Mouse (Mus musculus) layer of hippocampus, postnatal 10 days (tissue): ENCODE results near the gene Gm16867. TPM values are rescaled to one million over a fixed set of nuclear protein-coding genes. Genes with fewer than 3 reads are reported as not detected.
"Not testable (repeated sequence)": the region's sequence is repeated elsewhere in the genome, so short reads cannot be mapped to it uniquely, and the experiment has no call there.

ENCODE experiments used
- DNase-seq, 2 experiments: peaks; one replicate each; pipeline ENCODE4 v3.0.0; 2021; ENCODE audit warnings: low spot score in 2 of 2
- long read RNA-seq: library from polyadenylated mRNA; stranded (forward); transcript quantifications from one replicate; pipeline ENCODE4 v2.0.0, GENCODE M21; 2023
- total RNA-seq, 2 experiments: library from RNA; stranded (reverse); gene quantifications; 2 replicates each; pipeline ENCODE4 v1.2.3; 2021

Gm16867 gene
- 1 to 10 TPM; 4.4 to 7.7 TPM for total RNA-seq
- long read RNA-seq, partial matches to known transcripts = 0 of 5 reads
- long read RNA-seq, other reads (novel, unspliced or antisense) = 2 of 5 reads

- DNase-seq = not testable (repeated sequence)
Measured at GRCm38 (mm10) chr14:69503174-69503573, at the start of gene Gm16867. Gm16867 (minus strand) TSS chr14:69503362.

DNA sequence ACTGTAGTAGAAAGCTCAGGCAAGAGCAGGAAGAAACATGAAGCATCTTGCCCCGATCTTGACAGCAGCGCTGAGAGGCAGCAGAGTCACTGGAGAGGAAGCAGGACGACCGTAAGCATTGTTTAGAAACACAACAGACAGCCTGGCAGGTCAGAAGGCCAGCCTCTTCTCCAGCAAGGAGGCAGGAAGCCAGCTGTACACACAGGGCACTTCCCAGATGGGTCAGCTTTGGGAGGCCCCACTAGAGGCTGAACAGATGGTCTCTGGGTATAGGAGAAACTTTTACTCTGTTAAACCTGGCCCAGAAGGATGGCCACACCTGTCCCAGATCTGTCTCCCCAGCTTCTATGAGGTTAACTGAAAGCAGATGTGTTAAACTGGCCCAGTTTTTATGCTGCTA, 44.1 kb upstream of the Gm16867 start:
- not testable (repeated sequence) for DNase-seq

GRCm38 (mm10) chr14:69545052-69545451, 41.9 kb upstream of the Gm16867 start:
- not testable (repeated sequence) for DNase-seq

- not testable (repeated sequence) for DNase-seq
Measured at GRCm38 (mm10) chr14:69544033-69544432, 40.9 kb upstream of the Gm16867 start.

DNA sequence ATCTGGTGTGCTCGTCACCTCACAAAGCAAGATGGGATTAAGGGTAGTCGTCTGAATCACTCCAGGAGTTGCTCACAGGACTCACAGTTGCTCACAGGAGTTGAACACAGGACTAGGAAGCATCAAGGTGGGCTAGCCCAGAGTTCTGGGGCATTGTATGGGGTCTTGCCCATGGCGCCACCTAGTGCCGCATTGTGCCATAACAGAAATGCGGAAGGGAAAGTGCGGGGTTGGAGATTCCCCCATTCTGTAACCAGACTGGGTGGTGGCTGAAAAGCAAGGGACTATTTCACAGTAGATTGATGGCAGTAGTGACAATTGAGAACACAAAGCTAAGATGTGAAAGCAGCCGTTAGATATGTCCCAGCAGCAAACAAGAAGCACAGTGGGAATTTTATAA, 39.5 kb upstream of the Gm16867 start:
- not testable (repeated sequence) for DNase-seq

- not testable (repeated sequence) for DNase-seq
Measured at GRCm38 (mm10) chr14:69540113-69540512, 37.0 kb upstream of the Gm16867 start.

DNA sequence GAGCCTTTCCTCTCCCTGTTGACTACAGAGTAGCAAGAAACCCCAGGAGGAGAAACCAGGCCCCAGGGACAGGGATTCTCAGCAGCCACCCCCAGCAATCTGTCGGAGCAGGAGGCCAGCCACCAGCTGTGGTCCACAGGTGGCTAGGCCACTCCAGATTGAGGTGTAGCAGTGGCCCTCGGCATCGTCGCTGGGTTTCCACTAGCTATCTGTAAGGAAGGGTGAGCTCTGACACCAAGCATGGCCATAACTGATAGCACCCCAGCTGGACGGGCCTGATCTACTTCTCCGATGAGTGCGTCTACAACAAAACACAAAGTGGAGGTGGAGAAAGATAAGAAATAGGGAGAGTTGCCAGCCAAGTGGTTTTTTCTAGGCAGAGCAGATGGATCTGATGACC, 33.4 kb upstream of the Gm16867 start:
- not testable (repeated sequence) for DNase-seq

- DNase-seq = not testable (repeated sequence)
Measured at GRCm38 (mm10) chr14:69526202-69526601, 23.0 kb upstream of the Gm16867 start.

- DNase-seq = not testable (repeated sequence)
Measured at GRCm38 (mm10) chr14:69523001-69523400, 19.8 kb upstream of the Gm16867 start.

GRCm38 (mm10) chr14:69520810-69521209, 17.6 kb upstream of the Gm16867 start:
- not testable (repeated sequence) for DNase-seq

GRCm38 (mm10) chr14:69512449-69512848, 9.3 kb upstream of the Gm16867 start, which contains the start of gene Gm27179:
Gm27179 (minus strand) TSS chr14:69512549.
- DNase-seq = not testable (repeated sequence)

- not testable (repeated sequence) for DNase-seq
Measured at GRCm38 (mm10) chr14:69507000-69507399, 3.8 kb upstream of the Gm16867 start.

DNA sequence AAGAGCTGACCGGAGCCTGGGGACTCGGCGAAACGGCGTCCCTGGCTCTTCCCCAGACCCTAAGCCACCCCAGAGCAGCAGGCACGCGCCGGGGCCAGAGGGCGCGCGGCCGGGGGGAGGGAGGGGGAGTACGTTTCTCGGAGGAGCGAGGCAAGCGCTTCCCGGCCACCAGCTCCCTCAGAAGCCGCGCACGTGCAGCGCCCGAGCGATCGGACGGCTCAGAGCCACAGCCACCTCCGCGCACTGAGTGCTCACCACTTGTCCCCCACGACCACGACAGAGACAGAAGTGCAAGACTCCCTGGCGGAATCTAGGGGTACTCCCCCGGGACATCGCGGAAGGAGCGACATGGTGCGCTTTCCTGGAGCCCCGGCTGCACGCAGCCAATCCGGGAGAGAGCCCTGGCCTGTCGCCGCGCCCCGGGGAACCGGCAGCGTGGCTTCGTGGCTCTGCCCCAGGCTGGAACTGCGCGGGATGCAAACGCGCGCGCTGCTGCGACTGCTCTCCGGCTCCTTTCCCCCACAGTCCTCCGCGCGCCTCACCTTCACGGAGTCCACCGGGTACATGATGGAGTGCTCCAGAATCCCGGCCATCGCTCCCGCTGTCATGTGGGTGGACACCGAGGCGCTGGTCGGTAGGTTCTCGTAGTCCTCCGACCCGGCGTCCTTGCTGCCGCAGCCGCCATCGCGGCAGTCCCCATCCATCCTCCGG, 567 bp downstream of the Gm16867 start:
- not testable (repeated sequence) for DNase-seq

DNA sequence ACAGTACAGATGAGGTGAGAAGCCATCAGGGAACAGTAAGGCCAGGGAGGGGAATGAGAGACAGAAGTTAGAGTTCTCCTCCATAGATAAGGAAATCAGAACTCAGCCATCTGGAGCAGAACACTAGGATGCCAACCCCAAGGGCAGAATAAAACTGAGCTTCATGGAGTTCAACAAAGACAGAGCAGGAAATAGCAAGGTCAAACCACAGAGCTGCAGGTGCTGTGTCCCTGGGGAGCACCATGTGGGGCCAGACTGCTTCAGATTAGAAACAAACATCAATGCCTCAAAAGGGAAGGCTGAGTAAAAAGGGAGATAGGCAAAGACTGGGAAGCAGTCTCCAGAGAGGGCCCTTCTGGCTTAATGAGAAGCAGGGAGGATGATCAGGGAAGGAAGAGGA, 6.9 kb downstream of the Gm16867 start:
- DNase-seq = not testable (repeated sequence)

DNA sequence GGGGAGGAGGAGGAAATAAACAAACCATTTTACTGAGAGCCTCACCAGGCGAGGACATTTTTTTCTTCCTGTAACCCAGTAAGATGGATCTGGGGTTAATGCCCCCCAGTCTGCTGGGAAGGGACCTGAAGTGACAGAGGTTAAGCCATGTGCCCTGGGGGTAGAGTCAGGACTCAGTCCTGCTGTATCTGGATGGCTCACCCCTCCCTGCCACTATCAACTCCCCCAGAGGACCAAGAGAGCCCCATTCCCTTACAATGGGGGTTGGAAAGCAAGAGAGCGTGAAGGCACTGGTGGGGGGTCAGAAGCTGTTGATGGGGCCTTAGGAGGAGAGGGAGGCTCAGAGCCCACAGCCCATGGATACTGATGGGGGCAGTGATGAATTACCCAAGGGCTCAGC, 8.2 kb downstream of the Gm16867 start:
- not testable (repeated sequence) for DNase-seq

GRCm38 (mm10) chr14:69494522-69494921, 8.6 kb downstream of the Gm16867 start:
- DNase-seq = not testable (repeated sequence)

DNA sequence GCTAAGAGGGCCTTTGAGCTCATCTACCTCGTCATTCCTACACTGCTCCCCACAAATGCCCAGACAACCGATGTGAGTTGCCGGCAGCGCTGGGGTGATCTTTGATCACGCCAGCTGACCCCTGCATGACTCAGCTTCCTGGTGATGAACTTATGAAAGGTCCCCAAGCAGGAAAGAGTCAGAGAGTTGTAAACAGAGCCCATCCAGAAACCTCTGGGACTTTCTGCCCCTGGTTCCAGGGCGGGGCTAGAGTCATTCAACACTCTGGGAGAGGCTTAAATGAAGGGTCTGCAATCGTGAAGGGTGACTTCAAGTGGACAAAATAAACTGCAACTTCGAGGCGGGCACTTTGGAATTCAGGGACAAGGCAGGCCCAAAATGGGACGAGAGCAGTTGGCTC, 15.2 kb downstream of the Gm16867 start:
- not testable (repeated sequence) for DNase-seq

DNA sequence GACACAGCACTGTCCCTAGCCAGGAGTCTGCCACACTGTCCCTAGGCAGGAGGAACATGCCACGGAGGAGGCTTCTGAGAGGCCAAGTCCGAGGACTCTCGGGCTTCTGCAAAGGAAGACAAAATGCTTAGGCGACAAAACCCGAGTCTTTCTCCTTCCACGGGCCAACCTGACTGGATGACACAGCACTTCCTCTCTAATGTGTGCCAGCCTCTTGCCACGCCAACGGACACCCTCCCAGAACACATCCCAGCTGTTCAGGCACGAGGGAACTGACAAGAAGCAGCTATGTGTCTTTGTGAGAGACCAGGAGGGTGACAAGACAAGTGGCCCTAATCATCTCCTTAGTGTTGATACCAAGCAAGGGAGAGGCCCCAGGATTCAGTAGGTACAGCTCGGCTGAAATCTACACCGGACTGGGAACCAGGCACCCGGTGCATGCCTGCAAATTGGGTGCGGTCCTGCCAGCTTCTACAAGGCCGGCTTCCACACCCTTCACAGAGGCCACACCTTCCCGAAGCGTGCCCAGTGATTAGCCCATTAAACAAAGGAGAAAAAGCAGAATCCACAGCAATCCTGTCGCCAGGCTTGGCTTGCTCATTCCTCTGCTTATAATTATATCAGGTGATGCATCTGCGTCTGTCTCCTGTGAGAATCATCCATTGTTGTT, 17.6 kb downstream of the Gm16867 start:
- DNase-seq = not testable (repeated sequence)

DNA sequence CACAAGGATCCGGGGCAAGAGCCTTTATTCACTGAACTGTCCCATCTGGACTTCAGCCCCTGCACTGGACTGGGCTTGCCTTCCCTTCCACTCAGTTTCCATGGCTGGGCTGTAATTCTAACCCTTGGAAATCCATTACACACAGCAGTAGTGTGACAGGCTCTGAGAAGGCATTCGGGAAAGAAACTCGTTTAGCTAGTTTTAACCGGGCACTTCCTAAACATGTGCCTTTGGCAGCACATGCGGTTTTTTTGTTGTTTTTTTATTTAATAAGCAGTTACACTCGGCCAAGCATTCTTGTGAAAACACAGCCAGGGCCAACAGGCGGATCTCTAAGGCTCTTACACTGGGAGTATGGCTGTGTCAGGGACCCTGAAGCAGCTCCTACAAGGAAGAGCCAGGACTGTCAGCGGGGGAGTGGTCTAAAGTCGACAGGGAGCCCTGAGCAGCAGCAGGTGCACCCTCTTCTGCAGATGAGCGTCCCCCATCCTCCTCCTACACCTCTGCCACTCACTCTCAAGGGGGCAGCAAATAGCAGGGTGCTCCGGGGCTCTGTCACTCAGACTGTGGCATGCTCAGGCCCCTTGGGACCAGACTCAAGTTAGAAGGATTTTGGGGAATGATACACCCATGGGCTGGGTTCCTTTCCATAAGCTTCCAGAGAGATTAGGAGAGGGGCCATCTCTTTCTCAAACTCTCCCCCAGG, 29.1 kb downstream of the Gm16867 start:
- DNase-seq = not testable (repeated sequence)

- DNase-seq = not testable (repeated sequence)
Measured at GRCm38 (mm10) chr14:69473322-69473721, 29.8 kb downstream of the Gm16867 start.

DNA sequence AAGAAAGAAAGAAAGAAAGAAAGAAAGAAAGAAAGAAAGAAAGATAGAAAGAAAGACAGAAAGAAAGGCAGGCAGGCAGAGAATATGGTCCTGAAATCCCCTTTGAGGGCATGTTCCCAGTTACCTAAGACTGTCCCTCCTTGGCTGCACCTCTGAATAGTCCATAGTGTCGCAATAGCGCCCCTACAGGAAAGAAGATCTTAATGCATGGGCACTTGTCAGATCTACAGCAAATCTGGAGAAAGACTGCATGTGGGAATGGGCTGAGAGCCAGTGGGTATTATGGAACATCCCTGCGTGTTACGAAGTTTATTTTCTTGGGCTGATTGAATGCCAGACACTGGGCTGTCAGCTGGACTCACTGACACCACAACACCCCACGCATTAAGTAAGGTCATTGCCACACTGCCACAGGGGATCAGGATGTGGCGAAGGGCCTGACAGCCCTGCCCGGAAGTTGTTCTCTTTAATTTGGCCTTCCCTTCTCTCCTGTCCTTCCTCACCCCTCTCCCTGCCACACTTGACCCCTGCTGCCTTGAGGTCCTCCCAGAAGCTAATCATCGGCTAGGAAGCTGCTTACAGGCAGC, 32.9 kb downstream of the Gm16867 start:
- DNase-seq = not testable (repeated sequence)
